In genomic region chr3:28540121-28540520, GRCm38 (mm10) we compare ENCODE assay signal across 29 mouse cellular contexts.
DNase-seq lines count a peak whose midpoint lies in the region; ATAC-seq lines count a peak whose summit lies in the region.
"Had no signal": no experiment of that assay in that cellular context is flagged by ENCODE, and none has a peak within 500 bp of the region (broad histone marks: within the 10 kb centered on the region; RNA-seq: fewer than 3 reads in every experiment).

No protein-coding gene starts in this region.

- H3K36me3 ChIP-seq in forebrain, embryonic 10.5 days (replicated peaks): no peaks in the 10 kb centered on the region
- H3K36me3 ChIP-seq in forebrain, embryonic 13.5 days (ENCODE audit: poor library complexity, severe bottlenecking): peaks cover 8% of the 10 kb centered on the region; the same call in 1 of the 2 replicates
- 0 out of 2 replicates have a peak, but pooled peaks cover 3% of the 10 kb centered on the region for H3K36me3 ChIP-seq in heart, embryonic 12.5 days
- no peaks in the 10 kb centered on the region for H3K36me3 ChIP-seq in liver, embryonic 13.5 days
- H3K36me3 ChIP-seq in liver, embryonic 11.5 days (ENCODE audit: control insufficient read depth, insufficient read depth, low read length): no peaks in the 10 kb centered on the region
- H3K36me3 ChIP-seq: embryonic facial prominence, embryonic 13.5 days; G1E; heart, embryonic 13.5 days had no signal

- no peaks in the 10 kb centered on the region for H3K27me3 ChIP-seq in forebrain, embryonic 10.5 days (ENCODE audit: poor library complexity, severe bottlenecking)
- H3K27me3 ChIP-seq in forebrain, embryonic 13.5 days: no peaks in the 10 kb centered on the region
- H3K27me3 ChIP-seq in heart, embryonic 12.5 days (replicated peaks): no peaks in the 10 kb centered on the region
- H3K27me3 ChIP-seq in liver, embryonic 13.5 days: no peaks in the 10 kb centered on the region
- no peaks in the 10 kb centered on the region for H3K27me3 ChIP-seq in liver, embryonic 11.5 days (replicated peaks; ENCODE audit: control insufficient read depth, insufficient read depth, low read length)
- H3K27me3 ChIP-seq: CH12.LX; embryonic facial prominence, embryonic 13.5 days; heart, embryonic 13.5 days; Patski had no signal

- H3K27ac ChIP-seq in forebrain, embryonic 10.5 days: no peak overlapping the region
- H3K27ac ChIP-seq in forebrain, embryonic 13.5 days: no peak overlapping the region
- no peak overlapping the region for H3K27ac ChIP-seq in heart, embryonic 12.5 days (ENCODE audit: poor library complexity, severe bottlenecking)
- 0 out of 2 replicates have a peak overlapping the region, but pooled peaks have one; percentile 10 for H3K27ac ChIP-seq in liver, embryonic 13.5 days
- H3K27ac ChIP-seq in liver, embryonic 11.5 days (ENCODE audit: low read depth, low read length): no peak overlapping the region
- H3K27ac ChIP-seq: embryonic facial prominence, embryonic 13.5 days; gastrocnemius, adult 2 months; heart, adult 2 months; heart, embryonic 13.5 days; hindbrain, embryonic 14.5 days; hindbrain, postnatal 0 days had no signal

- WGBS in forebrain, embryonic 10.5 days: 94% methylated on average over 5 of the region's 5 CpGs
- 93% methylated on average over 5 of the region's 5 CpGs for WGBS in forebrain, embryonic 13.5 days
- 52% methylated on average over 5 of the region's 5 CpGs for WGBS in heart, embryonic 12.5 days
- WGBS in liver, embryonic 13.5 days (ENCODE audit: insufficient replicate concordance): 68% methylated on average over 5 of the region's 5 CpGs
- WGBS in liver, embryonic 11.5 days: 80% methylated on average over 5 of the region's 5 CpGs

- no peak for ATAC-seq in forebrain, embryonic 13.5 days
- ATAC-seq in heart, embryonic 12.5 days (ENCODE audit: insufficient number of reproducible peaks, low FRiP score): peak; percentile 79
- ATAC-seq in liver, embryonic 13.5 days (ENCODE audit: low read depth): no peak
- no peak for ATAC-seq in liver, embryonic 11.5 days (replicated peaks; ENCODE audit: low FRiP score)
- ATAC-seq: forebrain, embryonic 14.5 days; forebrain, postnatal 0 days; hindbrain, postnatal 0 days; inflammation-experienced regulatory T-cells, adult 6 months; Patski had no signal

- H3K4me2 ChIP-seq in forebrain, embryonic 13.5 days: no peak overlapping the region
- H3K4me2 ChIP-seq in heart, embryonic 12.5 days: no peak overlapping the region
- H3K4me2 ChIP-seq in liver, embryonic 13.5 days: no peak overlapping the region
- H3K4me2 ChIP-seq in liver, embryonic 11.5 days: no peak overlapping the region
- H3K4me2 ChIP-seq: embryonic facial prominence, embryonic 13.5 days; heart, embryonic 13.5 days; hindbrain, embryonic 14.5 days had no signal

- no peak overlapping the region for H3K9ac ChIP-seq in forebrain, embryonic 13.5 days
- no peak overlapping the region for H3K9ac ChIP-seq in heart, embryonic 12.5 days
- H3K9ac ChIP-seq in liver, embryonic 13.5 days: no peak overlapping the region
- no peak overlapping the region for H3K9ac ChIP-seq in liver, embryonic 11.5 days (ENCODE audit: low read depth, low read length)
- H3K9ac ChIP-seq: embryonic facial prominence, embryonic 13.5 days; forebrain, postnatal 0 days; heart, embryonic 13.5 days; hindbrain, embryonic 14.5 days had no signal

- H3K4me1 ChIP-seq in forebrain, embryonic 10.5 days: no peaks in the 10 kb centered on the region; the same call in 1 of the 2 replicates
- H3K4me1 ChIP-seq in forebrain, embryonic 13.5 days: peaks cover 10% of the 10 kb centered on the region
- H3K4me1 ChIP-seq in heart, embryonic 12.5 days (replicated peaks): no peaks in the 10 kb centered on the region
- no peaks in the 10 kb centered on the region for H3K4me1 ChIP-seq in liver, embryonic 13.5 days (replicated peaks)
- no peaks in the 10 kb centered on the region for H3K4me1 ChIP-seq in liver, embryonic 11.5 days (replicated peaks; ENCODE audit: control insufficient read depth, insufficient read depth, low read length)
- H3K4me1 ChIP-seq: embryonic facial prominence, embryonic 13.5 days had no signal

- DNase-seq in forebrain, embryonic 10.5 days (ENCODE audit: extremely low spot score, low spot score): peak; percentile 9
- no peak for DNase-seq in heart, adult 18-20 months
- no peak for DNase-seq in liver, embryonic 13.5 days
- DNase-seq in liver, embryonic 11.5 days (ENCODE audit: low spot score): no peak
- DNase-seq: adrenal gland, postnatal 10 days; adrenal gland, postnatal 36 days; B cell, adult 2 months; cerebellum, adult 18-20 months; cerebellum, adult 9-10 months; cerebellum, postnatal 14 days; forebrain, postnatal 0 days; gastrocnemius, adult 2 months; gastrocnemius, postnatal 14 days; heart, adult 2 months; heart, postnatal 4 days; kidney, adult 11 months; kidney, adult 8-10 months had no signal

- H3K4me3 ChIP-seq in forebrain, embryonic 10.5 days: no peak overlapping the region
- no peak overlapping the region for H3K4me3 ChIP-seq in forebrain, embryonic 13.5 days
- no peak overlapping the region for H3K4me3 ChIP-seq in heart, embryonic 12.5 days
- no peak overlapping the region for H3K4me3 ChIP-seq in liver, embryonic 13.5 days (replicated peaks)
- no peak overlapping the region for H3K4me3 ChIP-seq in liver, embryonic 11.5 days (ENCODE audit: low read depth, low read length)
- H3K4me3 ChIP-seq: embryonic facial prominence, embryonic 13.5 days; erythroblast, embryonic 14.5 days; gastrocnemius, adult 2 months; heart, adult 2 months; heart, embryonic 13.5 days had no signal

- H3K9me3 ChIP-seq in forebrain, embryonic 10.5 days: no peaks in the 10 kb centered on the region
- no peaks in the 10 kb centered on the region for H3K9me3 ChIP-seq in forebrain, embryonic 13.5 days (replicated peaks)
- no peaks in the 10 kb centered on the region for H3K9me3 ChIP-seq in heart, embryonic 12.5 days (replicated peaks)
- no peaks in the 10 kb centered on the region for H3K9me3 ChIP-seq in liver, embryonic 13.5 days (replicated peaks)
- no peaks in the 10 kb centered on the region for H3K9me3 ChIP-seq in liver, embryonic 11.5 days (ENCODE audit: control insufficient read depth, low read length)
- H3K9me3 ChIP-seq: embryonic facial prominence, embryonic 13.5 days; G1E; heart, embryonic 13.5 days had no signal
